Mouse (Mus musculus): Measurements from ENCODE around the gene Atxn2.

DNA sequence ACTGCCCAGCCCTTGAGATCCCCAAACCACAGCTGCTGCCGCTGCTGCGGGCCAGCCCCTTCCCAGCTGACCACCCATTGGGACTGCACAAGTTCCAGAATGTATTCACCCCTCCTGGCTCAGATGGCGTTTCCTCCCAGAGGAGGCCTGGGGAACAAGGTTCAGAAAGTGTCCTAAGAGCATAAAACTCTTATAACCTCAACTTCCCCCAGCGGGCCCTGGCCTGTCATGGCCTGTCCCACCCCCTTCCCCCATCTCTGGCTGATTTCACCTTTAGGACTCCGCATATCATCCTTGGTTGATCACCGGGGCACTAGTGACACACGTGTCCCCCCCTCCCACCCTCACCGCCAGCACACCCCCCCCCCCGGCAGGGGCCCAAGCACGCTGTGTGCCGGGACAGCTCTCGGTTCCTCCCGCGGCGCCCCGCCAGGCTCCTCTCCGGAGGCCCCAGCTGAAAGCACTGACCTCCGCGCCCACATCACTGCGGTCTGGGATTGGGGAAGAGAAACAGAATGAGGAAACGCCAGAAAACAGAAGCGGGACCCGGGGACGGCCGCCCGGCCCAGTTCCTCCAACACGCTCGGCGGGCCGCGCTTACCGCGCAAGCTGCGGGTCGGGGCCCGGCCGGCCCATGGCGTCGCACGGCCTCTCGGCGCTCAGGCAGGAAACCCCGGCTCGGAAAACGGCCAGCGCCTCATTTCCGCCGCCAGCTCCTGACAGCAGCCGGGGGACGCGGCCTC is 125.0 kb downstream of the Atxn2 start:
- no peak for TF ChIP-seq CTCF (IDR thresholded peaks at IDR 0.05; ENCODE audit: low read depth, low read length)
- no peak for TF ChIP-seq POLR2A (IDR thresholded peaks at IDR 0.05; ENCODE audit: borderline replicate concordance, low read depth, low read length)
